Mouse (Mus musculus): ENCODE measurements around the gene Itgae.

Itgae gene

GRCm38 (mm10) chr11:73146026-73146974 lies 55.9 kb downstream of the Itgae start:
- no peak for DNase-seq (ENCODE audit: low read depth)

GRCm38 (mm10) chr11:73146975-73147365 lies 56.6 kb downstream of the Itgae start:
- no peak for DNase-seq (ENCODE audit: low read depth)

GRCm38 (mm10) chr11:73148209-73148608 lies 57.8 kb downstream of the Itgae start:
- DNase-seq (ENCODE audit: low read depth): peak; percentile 35

- DNase-seq (ENCODE audit: low read depth): no peak
Measured at GRCm38 (mm10) chr11:73155071-73155470, 64.7 kb downstream of the Itgae start.

- DNase-seq (ENCODE audit: low read depth): peak; percentile 40
Measured at GRCm38 (mm10) chr11:73159957-73160810, 69.8 kb downstream of the Itgae start, which contains the start of gene P2rx5. Gene P2rx5 (plus strand): TSS chr11:73160421.

GRCm38 (mm10) chr11:73160811-73161200 lies 70.4 kb downstream of the Itgae start:
- DNase-seq (ENCODE audit: low read depth): no peak

GRCm38 (mm10) chr11:73161616-73162015 lies 71.2 kb downstream of the Itgae start:
- DNase-seq (ENCODE audit: low read depth): no peak

GRCm38 (mm10) chr11:73162284-73162683 lies 71.9 kb downstream of the Itgae start:
- no peak for DNase-seq (ENCODE audit: low read depth)

GRCm38 (mm10) chr11:73168071-73168470 lies 77.7 kb downstream of the Itgae start:
- DNase-seq (ENCODE audit: low read depth): no peak

- DNase-seq (ENCODE audit: low read depth): no peak
Measured at GRCm38 (mm10) chr11:73168576-73168975, 78.2 kb downstream of the Itgae start.

- peak; percentile 77 for DNase-seq (ENCODE audit: low read depth)
Measured at GRCm38 (mm10) chr11:73169231-73169630, 78.8 kb downstream of the Itgae start.

GRCm38 (mm10) chr11:73172186-73172585 lies 81.8 kb downstream of the Itgae start:
- no peak for DNase-seq (ENCODE audit: low read depth)

- peak; percentile 34 for DNase-seq (ENCODE audit: low read depth)
Measured at GRCm38 (mm10) chr11:73175612-73176011, 85.2 kb downstream of the Itgae start.

GRCm38 (mm10) chr11:73176186-73176585 lies 85.8 kb downstream of the Itgae start:
- DNase-seq (ENCODE audit: low read depth): peak; percentile 46

GRCm38 (mm10) chr11:73176608-73177508 lies 86.5 kb downstream of the Itgae start, which contains the start of the genes Emc6 and Tax1bp3:
Gene Emc6 (minus strand): TSS chr11:73177037.
Gene Tax1bp3 (plus strand): TSS chr11:73177083.
- peak; percentile 99 for DNase-seq (ENCODE audit: low read depth)

- DNase-seq (ENCODE audit: low read depth): peak; percentile 63
Measured at GRCm38 (mm10) chr11:73177509-73177875, 87.1 kb downstream of the Itgae start.

GRCm38 (mm10) chr11:73177895-73178294 lies 87.5 kb downstream of the Itgae start:
- DNase-seq (ENCODE audit: low read depth): no peak

- no peak for DNase-seq (ENCODE audit: low read depth)
Measured at GRCm38 (mm10) chr11:73185872-73186615, 95.7 kb downstream of the Itgae start.

- no peak for DNase-seq (ENCODE audit: low read depth)
Measured at GRCm38 (mm10) chr11:73187231-73187630, 96.8 kb downstream of the Itgae start.

GRCm38 (mm10) chr11:73193047-73193446 lies 102.7 kb downstream of the Itgae start:
- DNase-seq (ENCODE audit: low read depth): no peak

- DNase-seq (ENCODE audit: low read depth): no peak
Measured at GRCm38 (mm10) chr11:73194444-73194843, 104.1 kb downstream of the Itgae start.
